ENCODE assay signal across 9 mouse cellular contexts in the genomic region with DNA sequence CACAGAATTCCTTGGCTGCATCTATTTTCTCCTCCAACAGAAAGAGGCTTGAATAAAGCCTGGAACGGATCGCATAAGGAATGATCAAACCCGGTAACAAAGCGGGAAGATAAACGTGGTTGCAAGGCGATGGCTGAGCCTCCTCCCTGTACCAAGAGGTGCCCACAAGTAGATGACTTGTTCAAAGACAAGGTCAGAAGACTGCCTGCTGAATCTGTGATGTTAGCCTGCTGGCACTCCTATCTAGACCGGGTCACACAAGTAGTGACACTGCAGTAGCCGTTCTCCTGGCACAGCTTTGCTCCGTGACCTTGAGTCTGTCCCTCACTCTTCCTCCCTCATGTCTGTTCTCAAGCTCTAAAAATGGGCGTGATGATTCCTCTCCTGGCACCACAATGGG. TPM values are rescaled to one million over a fixed set of nuclear protein-coding genes. Genes with fewer than 3 reads are reported as not detected.
DNase-seq lines count a peak whose midpoint lies in the region; ATAC-seq and TF ChIP-seq lines count a peak whose summit lies in the region.
"Had no signal": no experiment of that assay in that cellular context is flagged by ENCODE, and none has a peak within 500 bp of the region (broad histone marks: within the 10 kb centered on the region; RNA-seq: fewer than 3 reads in every experiment).

No protein-coding gene starts in this region.

- H3K4me1 ChIP-seq in kidney, adult 2 months (ENCODE audit: control insufficient read depth, insufficient read depth, low read length), result no peaks in the 10 kb centered on the region
- peaks cover 32% of the 10 kb centered on the region for H3K4me1 ChIP-seq in forebrain, embryonic 14.5 days (ENCODE audit: control insufficient read depth, insufficient read depth, low read length)
- H3K4me1 ChIP-seq in stomach, embryonic 14.5 days (ENCODE audit: control insufficient read depth, insufficient read depth, low read length), result peaks cover 8% of the 10 kb centered on the region; the same call in 1 of the 2 replicates

- no peak for TF ChIP-seq CTCF in kidney, adult 2 months (conservative IDR thresholded peaks at IDR 0.05; ENCODE audit: insufficient read depth, insufficient read length, low read depth, low read length)

- H3K27ac ChIP-seq in kidney, adult 2 months (ENCODE audit: insufficient read depth, low read depth, low read length), result no peak overlapping the region
- H3K27ac ChIP-seq in forebrain, embryonic 14.5 days (ENCODE audit: low read depth, low read length), result peak overlapping the region; percentile 99
- peak overlapping the region; percentile 49 for H3K27ac ChIP-seq in stomach, embryonic 14.5 days (ENCODE audit: low read length)

- H3K9me3 ChIP-seq in forebrain, embryonic 14.5 days (replicated peaks; ENCODE audit: control insufficient read depth, low read length), result no peaks in the 10 kb centered on the region
- H3K9me3 ChIP-seq in stomach, embryonic 14.5 days (ENCODE audit: control insufficient read depth, low read depth, low read length), result no peaks in the 10 kb centered on the region

- peak overlapping the region; percentile 98 for H3K9ac ChIP-seq in forebrain, embryonic 14.5 days (ENCODE audit: low read length)
- no peak overlapping the region for H3K9ac ChIP-seq in stomach, embryonic 14.5 days (replicated peaks; ENCODE audit: low read depth, low read length)

- no peak for ATAC-seq in forebrain, embryonic 14.5 days
- ATAC-seq in stomach, embryonic 14.5 days (ENCODE audit: insufficient number of reproducible peaks, insufficient read depth, low FRiP score, low read depth), result no peak

- peak overlapping the region; percentile 80 for H3K4me2 ChIP-seq in forebrain, embryonic 14.5 days (ENCODE audit: low read length)
- peak overlapping the region; percentile 94 for H3K4me2 ChIP-seq in stomach, embryonic 14.5 days (replicated peaks; ENCODE audit: low read depth, low read length)

- 28% methylated on average over 10 of the region's 10 CpGs for WGBS in kidney, adult 2 months
- WGBS in forebrain, embryonic 14.5 days, result under 1% methylated on average over 10 of the region's 10 CpGs
- 19% methylated on average over 10 of the region's 10 CpGs for WGBS in stomach, embryonic 14.5 days

- DNase-seq in kidney, adult 2 months, result peak; percentile 5
- no peak for DNase-seq in kidney, postnatal 10 days
- peak; percentile 82 for DNase-seq in brain, adult 2 months (ENCODE audit: low read depth, low spot score)
- peak; percentile 79 for DNase-seq in forebrain, embryonic 14.5 days (ENCODE audit: low spot score)
- peak; percentile 16 to 20 for DNase-seq in kidney, postnatal 4 days
- DNase-seq in layer of hippocampus, adult 9-11 months, result no peak
- no peak for DNase-seq in urinary bladder, postnatal 25 days (ENCODE audit: low spot score)

- no peaks in the 10 kb centered on the region for H3K36me3 ChIP-seq in kidney, adult 2 months (ENCODE audit: control insufficient read depth, insufficient read depth, low read length)
- peaks cover 5% of the 10 kb centered on the region for H3K36me3 ChIP-seq in forebrain, embryonic 14.5 days (ENCODE audit: control insufficient read depth, insufficient read depth, low read length)
- H3K36me3 ChIP-seq in stomach, embryonic 14.5 days (ENCODE audit: control insufficient read depth, insufficient read depth, low read length), result no peaks in the 10 kb centered on the region
- H3K36me3 ChIP-seq: G1E had no signal

- TF ChIP-seq POLR2A in kidney, adult 2 months (IDR thresholded peaks at IDR 0.05; ENCODE audit: low read depth, low read length), result no peak

- H3K4me3 ChIP-seq in kidney, adult 2 months (ENCODE audit: insufficient read depth, low read depth, low read length), result no peak overlapping the region
- peak overlapping the region; percentile 88 for H3K4me3 ChIP-seq in forebrain, embryonic 14.5 days (ENCODE audit: low read depth, low read length)
- peak overlapping the region; percentile 73 for H3K4me3 ChIP-seq in stomach, embryonic 14.5 days (ENCODE audit: low read depth, low read length)

- no peaks in the 10 kb centered on the region; the same call in 1 of the 2 replicates for H3K27me3 ChIP-seq in kidney, adult 2 months (replicated peaks; ENCODE audit: control insufficient read depth, insufficient read depth, low read length)
- no peaks in the 10 kb centered on the region for H3K27me3 ChIP-seq in forebrain, embryonic 14.5 days (replicated peaks; ENCODE audit: control insufficient read depth, insufficient read depth, low read length)
- H3K27me3 ChIP-seq in stomach, embryonic 14.5 days (ENCODE audit: control insufficient read depth, insufficient read depth, low read length), result no peaks in the 10 kb centered on the region

RNA-seq across cellular contexts. Expression of gene Map1b, which starts 2.4 kb away (rescaled TPM):
- 0.98 and 1.3 TPM in 2 replicates for polyA plus RNA-seq in kidney, adult 2 months (2012; rRNA removed)
- polyA plus RNA-seq in forebrain, embryonic 14.5 days (2014; fragmentation: Nextera tagmentation; extraction: Ambion mirVana), result 1,380 and 2,008 TPM in 2 replicates
- polyA plus RNA-seq in stomach, embryonic 14.5 days (2014; fragmentation: Nextera tagmentation; extraction: Ambion mirVana), result 244 and 252 TPM in 2 replicates
- polyA plus RNA-seq: G1E had no signal

Comparison
In these comparisons a context has a peak if more than half of its experiments do, and no peak if none do; other contexts are left out.
1. DNase-seq: peak in kidney, adult 2 months (single experiment), brain, adult 2 months (single experiment), forebrain, embryonic 14.5 days (single experiment) and kidney, postnatal 4 days (2 of 2); none in kidney, postnatal 10 days (single experiment), layer of hippocampus, adult 9-11 months (single experiment) and urinary bladder, postnatal 25 days (single experiment).
2. RNA of gene Map1b, which starts 2.4 kb away (polyA plus RNA-seq): 1,380 to 2,008 TPM in forebrain, embryonic 14.5 days and 244 to 252 TPM in stomach, embryonic 14.5 days; 0.98 to 1.3 TPM in kidney, adult 2 months; every median in the first group is over 100 times any median in the second.